Mouse (Mus musculus): ENCODE measurements around the gene Mical2.

GRCm38 (mm10) chr7:112417598-112417997, 191.9 kb downstream of the Mical2 start:
- TF ChIP-seq CTCF (IDR thresholded peaks at IDR 0.05; ENCODE audit: insufficient read depth, low read length) (no peak), POLR2A (IDR thresholded peaks at IDR 0.05; ENCODE audit: borderline replicate concordance, extremely low read depth, low read depth, low read length) (no peak)

All from lung, adult 2 months (tissue).